Mouse (Mus musculus) heart, postnatal 36 days (tissue): ENCODE results near the gene Ptpdc1. TPM values are rescaled to one million over a fixed set of nuclear protein-coding genes. Genes with fewer than 3 reads are reported as not detected.

ENCODE experiments used
- DNase-seq, 2 experiments: peaks; one replicate each; pipeline ENCODE4 v3.0.0; 2021 to 2022
- intact Hi-C: fragments of 180-260 bp; cut with DNase I; formaldehyde crosslinking; loops from one replicate; pipeline ENCODE4 v1.15.1; 2025
- microRNA-seq, 2 experiments: library from miRNA; unstranded; fragments of <30 nt; microRNA quantifications; one replicate each; pipeline ENCODE4 v1.2.0; 2021; ENCODE audit warnings: borderline number of aligned reads in 2 of 2
- total RNA-seq, 2 experiments: library from RNA; stranded (reverse); gene quantifications; 2 replicates each; pipeline ENCODE4 v1.2.3; 2021

The Ptpdc1 gene
- total RNA-seq, 2 experiments from 2014 or later = 4.6 to 5.4 TPM

GRCm38 (mm10) chr13:48553511-48553910 lies 72.0 kb downstream of the Ptpdc1 start:
- no peak for DNase-seq
- intact Hi-C loops = loop anchor here (2.0 kb wide), 1 partner anchor 13 kb away; no protein-coding TSS in a partner anchor

DNA sequence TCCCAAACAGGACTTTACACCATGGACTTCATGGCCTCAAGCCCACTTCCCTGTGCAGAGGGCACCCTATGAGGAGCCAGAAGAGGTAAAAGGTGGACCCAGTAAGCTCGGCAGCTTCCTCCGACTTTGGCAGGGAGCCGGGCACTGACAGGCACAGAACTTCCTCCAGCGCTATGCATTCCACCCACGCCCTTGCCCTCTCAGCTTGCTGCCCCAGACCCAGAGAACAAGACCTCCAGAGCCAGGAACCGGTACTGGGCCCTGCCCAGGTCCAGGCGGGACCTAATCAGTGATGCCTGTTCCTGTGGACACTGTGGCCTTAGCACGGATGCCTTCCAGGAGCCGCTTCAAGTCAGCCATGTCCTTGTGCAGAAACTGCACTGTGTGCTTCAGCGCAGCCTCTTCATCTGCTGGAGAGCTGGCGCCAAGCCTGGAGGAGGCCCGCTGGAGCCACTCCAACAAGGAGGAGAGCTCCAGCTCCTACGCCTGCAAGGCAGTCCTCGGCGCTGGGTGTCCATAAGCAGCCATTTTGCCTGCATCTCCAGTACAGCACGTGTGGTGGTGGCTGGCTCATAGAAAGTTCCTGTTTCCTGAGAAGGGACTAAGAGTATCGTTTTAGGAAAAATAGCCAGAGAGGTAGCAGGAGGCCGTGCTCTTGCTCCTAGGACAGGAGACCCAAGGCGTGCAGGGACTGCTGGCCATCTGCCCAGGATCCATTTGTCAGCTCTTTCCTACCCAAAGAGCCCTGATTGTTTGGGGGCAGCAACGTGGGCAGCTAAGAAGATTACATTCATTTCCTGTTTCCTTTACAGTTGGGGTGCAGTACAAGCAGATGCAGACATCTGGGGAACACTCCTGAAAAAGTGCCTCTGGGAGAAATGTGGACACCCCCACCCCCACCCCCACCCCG lies 73.0 kb downstream of the Ptpdc1 start:
- peak; percentile 92 to 93 for DNase-seq
- intact Hi-C loops = loop anchor here (2.0 kb wide), 1 partner anchor 14 kb away; no protein-coding TSS in a partner anchor

DNA sequence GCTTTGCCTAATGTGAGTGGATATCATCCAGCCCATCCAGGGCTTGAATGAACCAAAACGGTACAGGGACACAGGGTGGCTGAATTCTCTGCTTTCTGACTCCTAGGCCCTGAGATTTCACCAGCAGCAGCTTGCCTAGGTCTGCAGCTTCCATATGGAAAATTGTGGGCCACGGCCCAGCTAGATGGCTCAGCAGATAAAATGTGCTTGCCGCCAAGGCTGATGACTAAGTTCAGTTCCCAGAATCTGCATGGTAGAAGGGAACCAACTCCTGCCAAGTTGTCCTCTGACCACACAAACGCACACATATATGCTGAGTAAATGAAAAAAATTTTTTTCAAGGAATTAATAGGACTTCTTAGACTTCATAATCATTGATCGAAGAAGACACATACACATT lies 77.2 kb downstream of the Ptpdc1 start:
- intact Hi-C loops = loop anchor here (10.0 kb wide), 1 partner anchor 417 kb away; the partner anchor contains the start of gene Fam120a
- no peak for DNase-seq

DNA sequence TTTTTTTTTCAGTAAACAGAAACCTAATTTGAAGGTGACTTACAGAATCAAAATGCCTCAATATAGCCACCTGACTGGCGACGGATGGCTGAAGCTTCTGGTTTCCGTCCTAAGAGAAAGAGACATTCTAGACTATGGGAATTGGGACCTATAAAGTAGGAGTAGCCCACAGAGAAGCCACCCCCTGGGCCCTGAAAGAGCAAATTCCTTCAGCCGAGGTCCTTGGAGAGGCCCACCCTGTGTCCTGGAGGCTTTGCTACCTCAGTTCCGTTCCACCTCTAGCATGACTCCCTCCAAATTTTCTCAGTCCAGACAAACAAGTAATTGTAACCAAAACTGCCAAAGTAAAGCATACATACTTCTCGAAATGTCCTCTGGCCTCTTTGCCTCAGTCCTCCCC lies 77.8 kb downstream of the Ptpdc1 start:
- DNase-seq = no peak
- intact Hi-C loops = loop anchor here (10.0 kb wide), 1 partner anchor 417 kb away; the partner anchor contains the start of gene Fam120a

GRCm38 (mm10) chr13:48546330-48546917 lies 79.0 kb downstream of the Ptpdc1 start:
- DNase-seq = peak; percentile 99
- intact Hi-C loops = loop anchor here (10.0 kb wide), 1 partner anchor 418 kb away; the partner anchor contains the start of gene Fam120a

GRCm38 (mm10) chr13:48545476-48546281 lies 79.8 kb downstream of the Ptpdc1 start:
- intact Hi-C loops = loop anchor here (2.0 to 10.0 kb wide), 2 partner anchors 17 to 419 kb away; partner anchors contain the start of gene Fam120a
- peak; percentile 95 for DNase-seq

DNA sequence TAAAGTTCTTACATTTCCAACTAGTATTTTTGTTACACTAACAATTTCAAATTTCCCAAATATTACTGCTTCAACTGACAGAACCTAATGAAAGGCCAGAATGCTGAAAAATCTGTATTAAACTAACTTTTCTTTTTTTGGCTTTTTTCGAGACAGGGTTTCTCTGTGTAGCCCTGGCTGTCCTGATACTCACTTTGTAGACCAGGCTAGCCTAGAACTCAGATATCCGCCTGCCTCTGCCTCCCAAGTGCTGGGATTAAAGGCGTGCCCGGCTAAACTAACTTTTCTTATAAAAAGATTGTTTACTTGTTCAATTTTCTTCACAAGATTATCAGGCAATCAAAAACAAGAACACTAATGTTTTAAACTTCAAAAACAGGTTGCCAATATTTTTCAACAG lies 80.6 kb downstream of the Ptpdc1 start:
- no peak for DNase-seq
- intact Hi-C loops = loop anchor here (2.0 to 10.0 kb wide), 2 partner anchors 16 to 420 kb away; partner anchors contain the start of gene Fam120a

DNA sequence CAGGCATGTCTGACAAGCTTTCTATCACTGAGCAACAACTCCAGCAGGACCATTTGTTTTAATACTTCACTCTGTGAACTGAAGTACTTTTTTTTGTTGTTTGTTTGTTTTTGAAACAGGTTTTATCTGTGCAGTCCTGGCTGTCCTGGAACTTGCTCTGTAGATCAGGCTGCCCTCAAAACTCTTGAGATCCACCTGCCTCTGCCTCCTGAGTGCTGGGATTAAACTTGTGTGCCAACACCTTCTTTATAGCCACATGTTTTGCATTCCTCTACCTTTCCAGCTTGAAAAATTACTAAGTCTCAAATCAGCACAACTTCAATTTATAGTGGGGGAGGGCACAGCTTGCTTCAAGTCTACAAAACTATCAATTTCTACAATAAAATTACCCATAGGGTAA lies 81.1 kb downstream of the Ptpdc1 start:
- no peak for DNase-seq
- intact Hi-C loops = loop anchor here (2.0 to 10.0 kb wide), 2 partner anchors 16 to 420 kb away; partner anchors contain the start of gene Fam120a

DNA sequence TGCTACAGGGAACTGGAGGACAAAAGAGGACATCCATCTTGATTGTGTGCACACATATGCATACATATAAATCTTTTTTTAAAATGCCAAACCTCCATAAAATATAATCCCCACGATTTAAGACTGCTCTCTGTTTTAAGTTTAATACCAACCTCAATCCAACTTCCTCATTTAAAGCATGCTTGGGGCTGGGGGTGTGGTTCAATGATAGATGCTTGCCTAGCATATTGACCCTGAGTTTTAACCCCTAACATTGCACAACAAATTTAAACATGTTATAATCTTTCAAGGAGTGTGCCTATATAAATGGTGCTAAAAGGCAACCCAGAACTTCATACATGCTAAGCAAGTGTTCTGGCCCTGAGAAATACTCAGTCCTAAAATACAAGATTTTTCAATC lies 85.0 kb downstream of the Ptpdc1 start:
- intact Hi-C loops = loop anchor here (10.0 kb wide), 1 partner anchor 424 kb away; the partner anchor contains the start of gene Fam120a
- DNase-seq = no peak

DNA sequence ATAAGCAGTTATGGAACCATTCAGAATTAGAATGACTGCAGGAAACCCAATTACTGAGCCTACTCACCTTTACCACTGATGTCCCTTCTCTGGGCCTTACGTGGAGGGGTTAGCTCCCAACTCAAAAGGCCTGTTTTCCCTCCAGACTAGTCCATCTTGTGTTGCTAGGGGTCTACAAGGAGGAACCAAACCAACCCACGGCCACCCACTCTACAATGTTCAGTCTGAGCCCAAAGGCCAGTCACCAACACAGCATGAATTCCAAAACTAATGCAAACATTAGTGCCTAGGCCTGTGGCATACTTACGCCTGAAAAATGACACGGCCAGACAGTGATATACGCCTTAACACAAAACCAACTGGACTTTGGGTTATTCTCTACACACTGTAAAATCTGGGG lies 92.0 kb downstream of the Ptpdc1 start:
- intact Hi-C loops = loop anchor here (10.0 kb wide), 1 partner anchor 271 kb away; no protein-coding TSS in a partner anchor
- DNase-seq = no peak

GRCm38 (mm10) chr13:48531448-48531847 lies 94.0 kb downstream of the Ptpdc1 start:
- intact Hi-C loops = loop anchor here (10.0 kb wide), 1 partner anchor 273 kb away; no protein-coding TSS in a partner anchor
- DNase-seq = no peak

GRCm38 (mm10) chr13:48530685-48531084 lies 94.8 kb downstream of the Ptpdc1 start:
- peak; percentile 53 to 55 for DNase-seq
- intact Hi-C loops = loop anchor here (10.0 kb wide), 1 partner anchor 274 kb away; no protein-coding TSS in a partner anchor

DNA sequence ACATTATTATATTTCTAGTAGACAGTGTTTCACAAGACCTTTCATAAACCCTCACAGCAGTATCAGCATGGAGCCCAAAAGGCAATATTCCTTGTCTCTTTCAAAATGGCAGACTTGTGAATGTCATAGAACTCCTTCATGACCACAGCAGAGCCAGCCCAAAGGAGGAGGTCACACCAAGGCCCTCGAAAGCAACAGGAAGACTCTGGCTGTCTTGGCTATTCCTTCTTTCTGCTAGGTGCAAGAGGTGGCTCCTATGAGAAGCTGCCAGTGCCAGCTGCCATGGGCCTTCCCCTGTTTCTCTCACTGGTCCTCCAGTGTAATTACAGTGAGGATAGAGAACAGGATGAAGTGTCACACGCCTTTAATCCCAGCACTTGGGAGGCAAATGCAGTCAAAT lies 96.4 kb downstream of the Ptpdc1 start:
- DNase-seq = no peak
- intact Hi-C loops = loop anchor here (2.0 kb wide), 1 partner anchor 16 kb away; no protein-coding TSS in a partner anchor

DNA sequence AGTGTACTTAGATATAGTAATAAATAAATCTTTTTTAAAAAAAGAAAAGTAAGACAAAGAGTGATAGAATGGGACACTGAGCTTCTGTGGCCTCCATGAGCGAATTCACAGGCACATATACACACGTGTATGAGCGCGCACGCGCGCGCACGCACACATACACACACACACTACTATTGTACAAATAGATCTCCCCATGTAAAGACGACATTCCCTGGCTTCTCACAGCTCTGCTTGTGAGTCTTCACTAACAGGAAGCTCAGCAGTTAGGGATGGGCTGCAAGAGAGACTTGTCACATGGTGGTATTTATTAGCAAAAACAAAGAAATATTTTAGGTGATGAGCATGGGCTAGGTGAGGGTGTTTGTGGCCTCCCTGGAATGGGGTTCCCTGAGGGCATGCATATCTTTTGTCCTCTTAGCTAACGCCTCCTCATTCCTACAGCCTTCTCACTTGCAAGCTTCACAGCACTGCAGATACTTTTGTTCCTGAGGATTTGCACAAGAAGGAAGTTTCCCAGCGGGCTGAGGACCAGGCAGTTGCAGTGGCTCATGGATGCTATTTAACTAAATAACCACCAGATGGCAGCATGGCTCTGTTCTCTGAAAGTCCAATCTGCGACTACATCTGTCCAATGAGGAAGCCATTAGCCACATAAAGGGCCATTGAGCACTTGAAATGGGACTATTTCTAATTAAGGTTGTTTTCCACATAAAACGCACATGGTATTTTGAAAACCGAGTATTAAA lies 97.2 kb downstream of the Ptpdc1 start:
- intact Hi-C loops = loop anchor here (1.0 to 2.0 kb wide), 3 partner anchors 17 to 111 kb away; no protein-coding TSS in a partner anchor
- DNase-seq = peak; percentile 55 to 69

Small RNA genes within 50 kb of the gene (microRNA-seq; reads per million reads assigned to microRNA genes)
- gene Gm24111 = 0 reads per million in 2 experiments
- gene Mirlet7a-1 = 981 to 1,128 reads per million in 2 experiments
- gene Mirlet7d = 70,886 to 76,551 reads per million in 2 experiments
- 0 reads per million in 2 experiments for gene Mirlet7f-1

Other genes starting within 250 kb of the Ptpdc1 start
- gene Zfp169, start 112.2 kb downstream of the Ptpdc1 start, total RNA-seq = 1 to 10 TPM; 3.7 to 4.9 TPM
- gene A830005F24Rik, start 112.1 kb downstream of the Ptpdc1 start, total RNA-seq = not detected
- gene Barx1, start 37.3 kb upstream of the Ptpdc1 start, total RNA-seq = not detected
- 10 to 100 TPM; 27.5 to 28.8 TPM for gene Phf2, start 245.5 kb upstream of the Ptpdc1 start, total RNA-seq